Mouse (Mus musculus): ENCODE measurements around the gene Nsfl1c.

Nsfl1c gene

DNA sequence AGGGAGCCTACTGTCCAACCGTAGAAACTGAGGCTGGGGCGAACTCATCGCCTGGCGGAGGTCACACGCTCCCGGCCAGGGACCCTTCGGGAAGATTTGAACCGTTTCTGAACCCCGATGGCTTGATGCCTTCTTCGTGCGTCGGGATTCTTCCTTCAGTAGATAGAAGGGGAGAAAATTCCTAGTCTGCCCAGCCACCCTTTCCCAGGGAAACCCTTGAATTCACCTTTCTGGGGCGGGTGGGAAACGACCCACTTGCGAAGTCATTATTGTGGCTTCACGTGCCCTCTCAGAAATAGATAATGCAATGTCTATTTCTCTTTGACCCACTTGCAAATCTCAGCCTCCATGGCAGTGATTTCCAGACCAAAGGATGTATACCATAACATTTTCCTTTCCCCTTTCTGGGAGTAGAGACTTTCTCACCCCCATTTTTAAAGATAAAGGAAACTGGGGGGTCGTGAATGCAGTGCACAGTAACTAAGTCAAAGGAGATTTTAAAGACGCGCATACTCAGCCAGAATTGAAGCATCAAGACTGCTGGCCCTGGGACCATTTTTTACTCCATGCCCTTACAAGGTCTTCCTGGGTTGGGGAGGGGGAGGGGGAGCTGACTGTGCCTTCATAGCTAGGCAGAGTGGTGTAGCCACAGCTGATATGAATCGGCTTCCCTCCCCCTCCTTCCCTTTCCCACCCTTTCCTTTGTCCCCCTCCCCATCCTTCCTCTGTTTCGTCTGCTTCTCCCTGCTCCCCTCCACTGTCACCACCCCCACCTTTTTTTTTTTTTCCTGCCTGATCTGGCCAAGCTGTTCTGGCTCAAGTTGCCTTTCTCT is 49.3 kb downstream of the Nsfl1c start:
- DNase-seq (ENCODE audit: low read depth, low spot score), result no peak

- no peak for DNase-seq (ENCODE audit: low read depth, low spot score)
Observed at GRCm38 (mm10) chr2:151544673-151545072, 50.7 kb downstream of the Nsfl1c start.

- DNase-seq (ENCODE audit: low read depth, low spot score), result no peak
Observed at GRCm38 (mm10) chr2:151546571-151546970, 52.6 kb downstream of the Nsfl1c start.

DNA sequence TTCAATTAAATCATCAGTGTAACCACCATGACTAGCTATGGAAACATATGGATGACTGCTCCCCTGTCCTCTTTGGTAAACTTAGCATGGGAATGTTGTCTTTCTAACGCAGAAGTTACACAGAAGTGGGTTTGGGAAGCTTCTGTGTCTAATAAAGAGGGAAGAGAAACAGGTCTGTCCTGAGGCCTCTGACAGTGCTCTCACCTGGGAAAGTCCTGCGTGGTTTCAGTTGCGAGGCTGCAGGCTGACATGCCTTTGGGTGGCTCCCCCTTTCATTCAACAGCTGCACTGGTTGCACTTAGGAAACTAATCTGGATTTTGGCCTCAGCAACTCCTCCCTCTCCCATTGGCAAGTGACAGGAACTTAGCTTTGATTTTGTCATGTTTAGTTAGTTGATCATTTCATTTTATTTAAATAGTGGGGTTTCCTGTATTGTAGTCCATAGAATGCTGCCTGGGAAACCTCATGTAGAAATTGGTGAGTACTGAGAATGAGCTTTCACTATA is 55.7 kb downstream of the Nsfl1c start:
- no peak for DNase-seq (ENCODE audit: low read depth, low spot score)
